Mouse (Mus musculus) liver, postnatal 0 days (tissue): ENCODE results near the gene Zfp820.

Experiments used
- CTCF ChIP-seq: sonication (generic); IDR thresholded peaks from 2 replicates; pipeline ENCODE4 v1.5.1; 2016; ENCODE audit warnings: antibody characterized with exemption, low read depth
- EP300 ChIP-seq: IDR thresholded peaks from 2 replicates; pipeline ENCODE4 v1.6.1; 2016; ENCODE audit warnings: antibody characterized with exemption, low read depth, mild to moderate bottlenecking

DNA sequence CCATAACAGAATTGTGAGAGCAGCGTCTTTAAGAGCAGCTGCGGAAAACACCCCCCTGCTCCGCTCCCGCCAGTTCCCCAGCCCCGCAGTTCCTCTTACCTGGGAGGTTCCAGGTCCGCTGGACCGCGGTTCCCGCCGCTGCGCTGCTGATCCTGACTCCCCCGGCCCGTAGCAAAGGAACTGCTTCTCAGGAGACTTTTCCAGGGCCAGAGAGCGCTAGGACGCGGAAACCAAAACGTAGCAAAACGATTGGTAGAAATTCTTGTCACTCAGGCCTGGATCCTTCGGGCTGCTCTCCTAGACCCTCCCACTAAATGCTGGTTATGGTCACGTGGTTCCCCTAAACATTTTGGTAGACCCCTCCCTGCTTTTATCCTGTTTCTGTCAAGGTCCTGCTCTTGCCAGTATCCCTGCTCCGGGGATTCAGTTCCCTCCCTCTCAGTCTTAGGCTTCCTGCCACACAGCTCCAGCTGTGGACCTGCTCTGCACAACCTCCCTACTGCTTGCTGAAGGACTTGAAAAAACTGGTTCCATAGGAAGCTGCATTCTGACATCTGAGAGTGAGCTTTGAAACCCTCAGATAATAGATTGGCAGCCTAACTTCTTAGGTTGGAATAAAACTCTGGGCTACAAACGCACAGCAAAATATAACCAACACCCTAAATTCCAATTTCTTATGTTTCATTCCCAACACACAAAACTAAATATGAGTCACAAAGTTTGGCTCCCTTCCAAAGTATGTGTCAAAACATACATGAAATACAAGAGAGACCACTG lies at the start of gene Zfp820:
- TF ChIP-seq CTCF (no peak), EP300 (no peak)
